Mouse (Mus musculus): ENCODE measurements at regions not wholly inside any gene's neighbourhood (a gene's known extent, or its start where the extent isn't known, plus 50 kb on each side); places are given as distances from the start of the nearest gene placed in this dataset.
A peak's percentile ranks its signal among the peaks of the same experiment; 100 is the strongest.

GRCm38 (mm10) chr17:67569865-67570264 is 62.7 kb downstream of the Lrrc30 start:
- DNase-seq (ENCODE audit: extremely low spot score in 1 of 2, low spot score in 2 of 2) = no peak
- intact Hi-C loops (cut with DNase I) = no loop called here

- DNase-seq (ENCODE audit: extremely low spot score in 1 of 2, low spot score in 2 of 2) = no peak
- intact Hi-C loops (cut with DNase I) = no loop called here
Observed at GRCm38 (mm10) chr17:67566216-67566615, 66.3 kb downstream of the Lrrc30 start.

- DNase-seq (ENCODE audit: extremely low spot score in 1 of 2, low spot score in 2 of 2) = peak in 1 of 2 experiments; percentile 38
- intact Hi-C loops (cut with DNase I) = no loop called here
Observed at GRCm38 (mm10) chr17:67565746-67566145, 66.8 kb downstream of the Lrrc30 start.

- peak in 1 of 2 experiments; percentile 61 for DNase-seq (ENCODE audit: extremely low spot score in 1 of 2, low spot score in 2 of 2)
Observed at GRCm38 (mm10) chr17:67564845-67565244, 67.7 kb downstream of the Lrrc30 start.

GRCm38 (mm10) chr17:67563036-67563435 is 69.5 kb downstream of the Lrrc30 start:
- intact Hi-C loops (cut with DNase I) = no loop called here
- no peak for DNase-seq (ENCODE audit: extremely low spot score in 1 of 2, low spot score in 2 of 2)

More at GRCm38 (mm10) chr17:67564845-67565244, 67.7 kb downstream of the Lrrc30 start:
- intact Hi-C loops (cut with DNase I) = no loop called here

GRCm38 (mm10) chr17:67561802-67562201 is 70.7 kb downstream of the Lrrc30 start:
- DNase-seq (ENCODE audit: extremely low spot score in 1 of 2, low spot score in 2 of 2) = no peak
- intact Hi-C loops (cut with DNase I) = no loop called here

GRCm38 (mm10) chr17:67557351-67557870 is 75.1 kb downstream of the Lrrc30 start:
- intact Hi-C loops (cut with DNase I) = no loop called here
- DNase-seq (ENCODE audit: extremely low spot score in 1 of 2, low spot score in 2 of 2) = no peak

- DNase-seq (ENCODE audit: extremely low spot score in 1 of 2, low spot score in 2 of 2) = no peak
- intact Hi-C loops (cut with DNase I) = no loop called here
Observed at GRCm38 (mm10) chr17:67552581-67553139, 79.9 kb downstream of the Lrrc30 start.

- intact Hi-C loops (cut with DNase I) = no loop called here
- no peak for DNase-seq (ENCODE audit: extremely low spot score in 1 of 2, low spot score in 2 of 2)
Observed at GRCm38 (mm10) chr17:67548966-67549700, 83.4 kb downstream of the Lrrc30 start.

GRCm38 (mm10) chr17:67544410-67544809 is 88.1 kb downstream of the Lrrc30 start:
- no peak for DNase-seq (ENCODE audit: extremely low spot score in 1 of 2, low spot score in 2 of 2)
- intact Hi-C loops (cut with DNase I) = no loop called here

- intact Hi-C loops (cut with DNase I) = no loop called here
- no peak for DNase-seq (ENCODE audit: extremely low spot score in 1 of 2, low spot score in 2 of 2)
Observed at GRCm38 (mm10) chr17:67532331-67532730, 100.2 kb downstream of the Lrrc30 start.

GRCm38 (mm10) chr17:67520848-67521411 is 111.6 kb downstream of the Lrrc30 start:
- peak in 1 of 2 experiments; percentile 4 for DNase-seq (ENCODE audit: extremely low spot score in 1 of 2, low spot score in 2 of 2)
- intact Hi-C loops (cut with DNase I) = no loop called here

- intact Hi-C loops (cut with DNase I) = no loop called here
- no peak for DNase-seq (ENCODE audit: extremely low spot score in 1 of 2, low spot score in 2 of 2)
Observed at GRCm38 (mm10) chr17:67515601-67516147, 116.8 kb downstream of the Lrrc30 start.

- intact Hi-C loops (cut with DNase I) = no loop called here
- DNase-seq (ENCODE audit: extremely low spot score in 1 of 2, low spot score in 2 of 2) = no peak
Observed at GRCm38 (mm10) chr17:67514387-67515241, 117.9 kb downstream of the Lrrc30 start.

GRCm38 (mm10) chr17:67512699-67513450 is 119.6 kb downstream of the Lrrc30 start:
- intact Hi-C loops (cut with DNase I) = no loop called here
- DNase-seq (ENCODE audit: extremely low spot score in 1 of 2, low spot score in 2 of 2) = peak in 1 of 2 experiments; percentile 86

GRCm38 (mm10) chr17:67512008-67512407 is 120.5 kb downstream of the Lrrc30 start:
- intact Hi-C loops (cut with DNase I) = no loop called here
- no peak for DNase-seq (ENCODE audit: extremely low spot score in 1 of 2, low spot score in 2 of 2)

GRCm38 (mm10) chr17:67509921-67510320 is 122.6 kb downstream of the Lrrc30 start:
- DNase-seq (ENCODE audit: extremely low spot score in 1 of 2, low spot score in 2 of 2) = no peak
- intact Hi-C loops (cut with DNase I) = no loop called here

- DNase-seq (ENCODE audit: extremely low spot score in 1 of 2, low spot score in 2 of 2) = no peak
- intact Hi-C loops (cut with DNase I) = no loop called here
Observed at GRCm38 (mm10) chr17:67509091-67509618, 123.4 kb downstream of the Lrrc30 start.

All from left cerebral cortex, postnatal 10 days (tissue).